Mouse (Mus musculus): ENCODE measurements around the gene Drd1.

DNA sequence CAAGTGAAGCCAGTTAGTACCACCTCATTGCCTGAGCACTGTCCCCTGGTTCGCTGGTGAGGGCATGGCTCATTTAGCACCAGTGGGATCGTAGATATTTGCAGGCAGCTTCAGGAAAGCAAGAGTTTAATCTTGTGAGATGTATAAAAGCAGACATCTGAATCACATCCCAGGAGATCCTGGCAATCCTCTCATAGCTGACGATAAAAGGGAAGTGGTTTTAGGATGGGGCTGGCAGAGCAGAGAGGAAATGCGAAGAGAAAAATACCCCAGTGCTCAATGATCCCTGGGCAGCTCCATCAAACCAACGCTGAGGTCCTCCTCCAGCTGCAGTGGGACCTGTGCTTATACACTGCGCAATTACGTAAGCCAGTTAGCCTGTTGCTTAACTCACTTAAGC is 28.4 kb downstream of the Drd1 start:
- TF ChIP-seq GATA1 (IDR thresholded peaks at IDR 0.05; ENCODE audit: borderline replicate concordance, low read length) (no peak), FLI1 (IDR thresholded peaks at IDR 0.05; ENCODE audit: low read length) (no peak)

All from megakaryocyte, embryonic 14.5 days (primary cell).